Mouse (Mus musculus): ENCODE results near the gene Acap3.

The Acap3 gene

DNA sequence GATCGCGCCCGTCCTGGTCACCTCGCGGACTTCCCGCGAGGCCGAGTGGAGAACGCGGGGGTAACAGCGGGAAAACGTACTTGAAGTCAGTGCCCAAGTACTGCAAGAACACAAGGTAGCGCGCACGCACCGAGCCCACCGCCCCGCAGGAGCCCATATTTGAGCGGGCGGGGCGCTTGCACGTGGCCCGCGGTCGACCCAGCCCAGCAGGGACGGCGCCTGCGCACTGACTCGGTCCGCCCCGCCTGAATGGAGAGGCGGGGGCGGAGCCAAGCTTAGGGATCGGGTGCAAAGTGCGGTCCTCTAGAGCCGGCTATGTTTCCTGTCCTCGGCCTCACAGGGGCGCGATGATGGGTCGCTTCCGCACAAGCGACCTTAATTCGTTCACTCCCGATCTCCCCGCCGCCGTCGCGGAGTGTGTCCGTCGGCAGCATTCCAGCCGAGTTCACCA, at the start of gene Acap3, which contains the start of gene Pusl1:
TSS of gene Acap3 (plus strand) at position 272 of the 451 bp plus-strand sequence.
TSS of gene Pusl1 (minus strand) at position 231 of the 451 bp plus-strand sequence.
- DNase-seq, result peak; percentile 99

DNA sequence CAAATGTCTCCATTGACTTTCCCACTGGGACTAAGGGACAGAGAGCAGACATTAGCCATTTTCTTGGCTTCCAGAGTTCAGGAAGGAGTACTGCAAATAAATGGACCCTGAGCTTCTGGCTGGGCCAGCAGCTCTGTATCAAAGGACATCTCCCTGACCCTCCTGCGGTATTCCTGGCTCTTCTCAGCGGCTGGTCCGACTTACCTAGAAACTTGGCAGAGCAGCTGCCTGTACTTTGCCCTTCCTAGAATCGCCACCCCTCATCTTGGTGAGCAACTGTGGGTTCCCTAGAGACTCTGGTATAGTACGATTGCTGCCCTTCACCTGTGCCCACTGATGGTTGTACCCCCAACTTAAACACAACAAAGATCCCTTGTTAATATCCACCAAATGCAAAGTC, 48.4 kb upstream of the Acap3 start:
- no peak for DNase-seq

DNA sequence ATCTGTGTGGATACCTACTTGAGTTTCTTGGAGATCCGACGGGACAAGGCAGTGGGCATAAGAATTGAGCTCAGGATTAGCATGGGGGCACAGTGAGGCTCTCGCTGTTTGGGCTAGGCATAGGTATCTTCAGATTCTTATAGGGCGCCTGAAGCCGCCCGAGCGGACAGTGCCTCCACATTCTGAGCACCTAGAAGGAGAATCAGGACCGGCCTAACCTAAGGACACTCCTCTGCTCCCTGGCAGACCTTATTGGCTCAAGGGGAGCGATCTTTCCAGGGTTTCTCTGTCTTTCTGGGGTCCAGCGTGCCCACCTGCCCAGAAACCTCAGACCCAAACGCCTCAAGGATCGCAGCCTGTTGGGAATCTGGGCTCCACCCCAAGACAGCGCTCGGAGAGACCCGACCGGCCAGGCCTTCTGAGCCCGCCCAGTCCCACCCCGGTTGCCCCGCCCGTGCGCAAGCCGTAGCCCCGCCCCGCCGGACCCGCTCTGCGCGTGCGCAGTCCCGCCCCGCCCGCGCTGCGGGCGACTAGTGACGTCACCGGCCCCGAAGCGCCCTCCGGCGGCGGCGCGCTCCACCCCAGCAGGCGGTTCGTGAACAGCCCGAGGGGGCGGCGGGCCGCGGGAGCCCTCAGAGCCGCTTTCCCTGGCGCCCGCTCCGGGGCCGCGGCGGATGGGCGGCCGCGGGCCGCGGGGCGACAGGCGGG, 44.6 kb upstream of the Acap3 start, which contains the start of gene Dvl1:
TSS of gene Dvl1 (plus strand) at position 532 of the 708 bp plus-strand sequence.
- peak; percentile 98 to 99 for DNase-seq

DNA sequence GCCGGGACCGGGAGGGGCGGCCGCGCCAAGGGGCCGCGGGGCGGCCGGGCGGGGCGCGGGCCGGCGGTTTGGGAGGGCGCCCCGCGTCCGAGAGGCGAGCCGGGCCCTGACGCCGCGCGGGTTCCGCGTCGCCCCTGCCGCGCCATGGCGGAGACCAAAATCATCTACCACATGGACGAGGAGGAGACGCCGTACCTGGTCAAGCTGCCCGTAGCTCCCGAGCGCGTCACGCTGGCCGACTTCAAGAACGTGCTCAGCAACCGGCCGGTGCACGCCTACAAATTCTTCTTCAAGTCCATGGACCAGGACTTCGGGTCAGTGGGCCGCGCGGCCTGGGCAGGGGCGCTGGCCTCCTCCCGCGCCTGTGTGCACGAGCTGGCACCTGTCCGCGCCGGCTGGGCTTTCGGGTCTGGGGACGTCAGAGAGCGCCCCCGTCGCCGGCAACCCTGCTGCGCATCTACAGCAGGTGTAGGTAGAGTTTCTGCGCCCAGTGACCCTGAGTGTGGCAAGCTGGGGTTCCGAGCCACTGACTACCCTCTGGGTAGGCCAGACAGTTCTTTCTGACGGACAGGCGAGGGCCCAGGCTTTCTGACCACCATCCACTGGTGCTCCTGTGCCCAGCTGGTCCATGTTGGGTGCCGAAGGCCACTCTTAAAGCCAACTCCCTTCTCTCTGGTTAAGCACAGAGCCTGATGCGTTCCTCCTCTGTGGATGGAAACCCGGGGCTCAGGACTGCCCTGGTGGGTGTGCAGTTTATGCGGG, 43.9 kb upstream of the Acap3 start:
- peak; percentile 66 to 71 for DNase-seq

DNA sequence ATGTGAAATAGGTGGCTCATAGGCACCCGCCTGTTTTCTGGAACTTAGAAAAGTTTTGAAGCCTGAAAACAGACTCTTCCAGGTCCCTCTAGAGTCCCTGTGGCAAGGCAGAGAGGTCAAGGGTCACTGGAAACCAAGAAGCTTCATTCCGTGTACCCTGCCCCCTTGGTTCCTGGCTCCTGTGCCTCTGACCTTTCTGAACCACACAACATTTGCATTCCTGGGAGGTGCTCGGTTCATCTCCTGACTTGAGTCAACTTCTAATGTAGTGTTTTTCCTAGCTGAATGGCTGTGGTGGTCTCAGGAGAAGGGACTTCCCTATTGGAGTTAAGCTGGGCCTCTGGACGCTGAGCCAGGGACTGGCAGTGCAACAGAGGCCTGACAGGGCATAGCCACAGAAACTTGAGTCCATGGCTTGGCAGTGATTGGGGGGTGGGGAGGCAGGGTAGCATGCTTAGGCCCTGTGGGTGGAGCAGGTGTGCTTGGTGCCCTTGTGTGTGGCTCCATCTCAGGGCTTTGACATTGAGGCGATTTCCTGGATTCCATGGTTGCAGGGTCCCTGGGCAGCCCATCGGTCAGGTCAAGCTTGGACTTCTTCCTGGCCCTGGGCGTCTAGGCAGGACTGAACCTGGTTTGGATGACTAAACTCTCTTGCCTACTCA, 43.1 kb upstream of the Acap3 start:
- DNase-seq, result no peak

- DNase-seq, result no peak
These were observed 42.2 kb upstream of the Acap3 start for GRCm38 (mm10) chr4:155849391-155849790.

DNA sequence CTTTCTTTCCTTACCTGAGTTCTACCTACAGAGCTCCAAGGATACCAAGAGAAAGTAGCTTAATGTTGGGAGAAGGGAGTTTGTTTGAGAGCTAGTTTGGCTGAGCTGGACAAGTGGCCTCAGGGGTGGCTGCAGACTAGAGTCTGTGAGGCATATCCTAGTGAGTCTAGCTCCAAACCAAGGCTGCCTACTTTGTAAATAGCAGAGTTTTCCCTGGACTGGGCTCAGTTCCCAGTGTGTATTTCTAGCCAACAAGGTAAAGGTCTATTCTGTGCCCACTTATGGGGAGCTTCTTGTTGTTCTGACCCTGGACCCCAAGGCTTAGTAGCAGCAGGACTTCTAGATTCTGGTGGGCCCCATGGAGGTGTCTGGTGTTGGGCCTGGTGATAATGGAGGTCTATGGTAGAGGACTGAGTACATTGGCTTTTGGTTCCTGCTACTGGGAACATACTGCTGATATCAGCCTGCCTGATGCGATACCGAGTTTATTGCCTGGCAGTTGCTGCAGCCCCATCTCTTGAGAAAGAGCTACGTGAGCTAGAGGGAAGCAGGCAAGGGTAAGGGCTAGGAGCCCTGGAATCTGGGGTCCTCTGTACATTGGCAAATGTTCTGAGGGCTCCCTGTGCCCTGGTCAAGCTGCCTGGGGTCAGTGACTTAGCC, 41.7 kb upstream of the Acap3 start:
- DNase-seq, result no peak

DNA sequence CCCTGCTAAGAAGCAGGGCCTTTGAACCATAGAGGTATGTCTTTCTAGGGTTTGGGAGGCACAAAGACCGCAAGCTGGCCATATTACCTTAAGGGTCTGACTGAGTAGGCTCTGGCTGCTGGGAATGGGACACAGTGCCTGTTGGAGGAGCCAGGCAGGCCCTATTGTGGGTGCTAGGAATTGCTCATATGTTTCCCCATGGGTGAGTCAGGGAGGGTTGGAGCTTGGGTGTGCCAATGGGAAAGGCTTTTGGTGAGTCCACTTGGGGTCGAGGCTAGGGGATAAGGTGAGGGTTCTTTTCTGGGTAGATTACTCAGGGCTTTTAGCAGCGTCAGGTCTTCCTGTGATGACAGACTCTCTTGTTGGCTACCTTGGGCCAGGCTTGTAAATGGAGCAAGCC, 40.3 kb upstream of the Acap3 start:
- DNase-seq, result no peak

GRCm38 (mm10) chr4:155851951-155852411, 39.6 kb upstream of the Acap3 start:
- DNase-seq, result peak; percentile 77 to 79

GRCm38 (mm10) chr4:155853421-155853820, 38.2 kb upstream of the Acap3 start:
- DNase-seq, result no peak

DNA sequence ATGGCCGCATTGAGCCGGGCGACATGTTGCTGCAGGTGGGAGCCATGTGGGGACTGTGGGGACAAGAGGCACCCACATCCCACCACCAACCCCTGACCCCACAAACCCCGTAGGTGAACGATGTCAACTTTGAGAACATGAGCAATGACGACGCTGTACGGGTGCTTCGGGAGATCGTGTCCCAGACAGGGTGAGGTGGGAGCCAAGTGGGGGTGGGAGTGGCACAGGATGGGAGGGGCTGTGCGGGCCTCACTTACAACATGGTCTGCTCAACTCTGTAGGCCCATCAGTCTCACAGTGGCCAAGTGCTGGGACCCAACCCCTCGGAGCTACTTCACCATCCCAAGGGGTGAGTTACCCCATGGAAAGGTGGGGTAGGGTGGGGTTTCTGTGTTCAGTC, 36.6 kb upstream of the Acap3 start:
- no peak for DNase-seq

- no peak for DNase-seq
These were observed 35.6 kb upstream of the Acap3 start for GRCm38 (mm10) chr4:155856071-155856470.

- no peak for DNase-seq
These were observed 34.7 kb upstream of the Acap3 start for GRCm38 (mm10) chr4:155856881-155857280.

GRCm38 (mm10) chr4:155859318-155859717, 32.3 kb upstream of the Acap3 start:
- peak; percentile 8 to 28 for DNase-seq

- peak in 1 of 2 experiments; percentile 10 for DNase-seq
These were observed 29.8 kb upstream of the Acap3 start for GRCm38 (mm10) chr4:155861787-155862186.

DNA sequence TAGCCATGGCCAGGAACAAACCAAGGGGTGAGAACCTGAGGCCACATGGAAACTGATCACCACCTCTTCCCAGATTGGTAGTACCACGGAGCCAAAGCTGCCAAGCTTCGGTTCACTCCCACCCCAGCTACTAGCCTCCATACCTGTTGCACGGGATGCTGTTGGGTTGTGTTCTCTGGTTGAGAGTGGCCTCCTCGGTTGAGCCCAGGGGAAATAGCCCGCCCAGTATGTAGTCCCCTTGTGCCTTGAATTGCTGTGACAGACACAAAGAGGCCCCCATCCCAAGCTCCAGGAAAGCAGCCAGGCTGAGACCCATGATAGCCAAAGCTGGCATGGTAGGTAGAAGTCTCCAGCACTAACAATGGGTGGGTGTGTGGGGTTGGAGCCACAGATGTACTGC, 28.6 kb upstream of the Acap3 start, which contains the start of gene Tas1r3:
TSS of gene Tas1r3 (minus strand) at position 362 of the 400 bp plus-strand sequence.
- DNase-seq, result peak; percentile 17 to 30

GRCm38 (mm10) chr4:155868614-155869298, 22.9 kb upstream of the Acap3 start:
- DNase-seq, result no peak

DNA sequence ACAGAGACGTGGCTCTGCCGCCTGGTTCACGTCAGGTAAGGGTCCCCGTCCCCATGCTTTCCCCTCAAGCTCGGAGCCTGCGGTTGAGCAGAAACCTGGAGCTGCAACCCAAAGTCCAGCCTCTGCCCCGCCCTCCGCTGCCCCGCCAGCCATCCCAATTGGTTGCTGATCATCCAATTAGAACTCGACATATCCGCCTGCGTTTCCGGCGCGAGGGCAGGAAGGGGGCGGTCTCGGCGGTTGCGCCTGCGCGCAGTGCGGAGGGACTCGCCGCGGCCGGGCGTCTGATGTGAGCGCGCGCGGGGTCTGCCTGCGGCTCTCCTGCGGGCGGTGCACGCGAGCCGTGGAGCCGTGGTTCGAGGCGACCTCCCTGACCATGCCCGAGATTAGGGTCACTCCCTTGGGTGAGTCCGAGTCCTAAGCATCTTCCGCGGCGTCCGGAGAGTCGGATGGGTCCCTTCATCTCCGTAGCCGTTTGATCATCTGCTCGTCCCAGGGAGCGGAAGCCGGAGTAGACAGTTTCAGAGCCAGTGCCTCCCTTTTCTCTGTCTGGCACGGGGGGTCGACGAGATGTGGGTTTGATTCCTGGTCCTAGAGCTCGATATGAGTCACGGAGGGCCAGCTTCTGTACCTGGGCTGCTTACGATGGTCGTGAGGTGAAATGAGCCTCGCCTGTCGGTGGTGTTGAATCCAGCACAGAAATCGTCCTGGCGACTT, 22.1 kb upstream of the Acap3 start, which contains the start of the genes Cptp and Ints11:
TSS of gene Cptp (minus strand) at position 124 of the 717 bp plus-strand sequence.
TSS of gene Ints11 (plus strand) at position 230 of the 717 bp plus-strand sequence.
- peak; percentile 97 for DNase-seq

- no peak for DNase-seq
These were observed 20.2 kb upstream of the Acap3 start for GRCm38 (mm10) chr4:155871404-155871803.

DNA sequence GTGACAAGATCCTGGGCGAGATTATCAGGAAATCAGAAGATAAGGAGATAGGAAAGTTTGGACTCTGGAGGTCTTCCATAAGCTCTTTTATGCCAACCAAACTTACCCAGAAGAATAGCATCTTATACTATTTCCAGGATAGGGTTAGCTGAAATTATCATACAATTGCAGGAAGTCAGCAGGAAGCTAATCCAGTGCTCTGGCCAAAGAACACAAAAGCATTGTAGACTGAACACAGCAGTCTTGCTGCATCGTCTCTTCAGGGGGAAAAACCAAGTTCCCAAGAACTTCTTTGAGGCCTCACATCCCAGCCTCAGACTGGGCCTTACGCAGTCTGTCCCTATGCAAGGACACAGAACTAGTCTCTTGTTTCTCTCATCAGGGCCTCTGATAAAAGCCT, 8.0 kb upstream of the Acap3 start:
- DNase-seq, result no peak

DNA sequence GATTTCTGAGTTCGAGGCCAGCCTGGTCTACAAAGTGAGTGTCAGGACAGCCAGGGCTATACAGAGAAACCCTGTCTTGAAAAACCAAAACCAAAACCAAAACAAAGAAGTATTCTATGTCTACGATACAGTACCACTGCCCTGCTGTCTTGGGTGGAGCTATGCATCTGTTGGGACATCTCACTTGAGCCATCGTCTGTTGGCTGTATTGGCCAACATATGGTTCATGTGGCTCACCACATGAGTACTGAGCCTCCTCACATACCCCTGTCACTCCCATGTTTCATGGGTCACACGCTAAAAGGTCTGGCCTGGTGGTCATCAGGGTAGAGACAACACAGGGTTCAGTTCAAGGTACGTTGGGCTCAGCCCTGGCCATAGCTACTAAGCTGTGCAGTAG, 5.3 kb upstream of the Acap3 start:
- DNase-seq, result no peak
